Mouse (Mus musculus): ENCODE measurements around the gene Idnk. TPM values are rescaled to one million over a fixed set of nuclear protein-coding genes. Genes with fewer than 3 reads are reported as not detected.
"Not testable (repeated sequence)": the region's sequence is repeated elsewhere in the genome, so short reads cannot be mapped to it uniquely, and the experiment has no call there.

Gene Idnk
- total RNA-seq, 2 experiments from 2014 or later: 9.3 to 12.2 TPM

GRCm38 (mm10) chr13:58146603-58147002 is 10.8 kb upstream of the Idnk start:
- not testable (repeated sequence) for DNase-seq

GRCm38 (mm10) chr13:58147760-58148159 is 9.7 kb upstream of the Idnk start:
- DNase-seq: no peak

DNA sequence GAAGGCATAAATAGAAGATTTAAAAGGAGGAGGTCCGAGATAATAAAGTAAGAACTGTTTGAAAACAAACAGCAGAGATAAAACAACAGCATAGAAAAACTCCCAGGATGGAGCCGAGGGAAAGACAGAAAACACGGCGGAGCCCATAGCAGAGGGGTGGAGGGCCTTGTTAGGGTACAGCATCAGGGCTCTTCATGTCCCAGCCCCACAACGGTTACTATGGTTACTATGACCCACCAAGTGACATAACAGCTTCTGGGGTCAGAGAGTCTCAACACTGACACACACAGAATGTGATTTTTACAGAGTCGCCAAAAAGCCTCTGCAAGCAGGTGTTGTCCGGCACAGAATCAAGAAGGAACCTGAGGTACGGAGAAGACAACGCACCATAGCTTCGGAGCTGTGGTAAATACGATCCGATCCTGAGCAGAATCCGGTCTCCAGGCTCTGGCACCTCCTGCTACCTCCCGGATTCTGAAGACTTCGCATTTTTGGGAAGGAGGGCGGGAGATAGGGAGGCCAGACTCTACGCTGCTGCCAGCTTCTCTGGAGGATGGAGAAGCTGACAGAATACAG is 9.1 kb upstream of the Idnk start:
- no peak for DNase-seq

- DNase-seq: no peak
These were observed 8.4 kb upstream of the Idnk start for GRCm38 (mm10) chr13:58149033-58149558.

- DNase-seq: no peak
These were observed 7.8 kb upstream of the Idnk start for GRCm38 (mm10) chr13:58149629-58150028.

DNA sequence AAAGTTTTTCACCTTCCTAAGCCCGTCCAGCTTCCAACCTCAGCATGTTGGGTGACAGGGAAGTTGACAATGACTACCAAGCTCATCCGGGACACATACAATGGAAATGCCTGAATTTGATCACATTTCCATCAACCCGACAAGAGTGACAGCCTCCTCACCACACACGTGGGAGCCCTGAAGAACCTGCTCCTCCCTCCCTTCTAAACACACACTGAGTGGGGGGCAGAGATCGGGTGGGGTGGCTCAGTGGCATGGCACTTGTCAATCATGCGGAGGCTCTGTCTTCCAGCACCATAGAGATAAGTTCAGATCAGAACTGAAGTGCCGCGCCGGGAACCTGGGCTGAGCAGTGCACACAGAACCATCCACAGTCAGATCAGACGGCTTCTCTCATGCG is 7.0 kb upstream of the Idnk start:
- no peak for DNase-seq

GRCm38 (mm10) chr13:58156031-58156430 is 1.4 kb upstream of the Idnk start:
- DNase-seq: no peak

DNA sequence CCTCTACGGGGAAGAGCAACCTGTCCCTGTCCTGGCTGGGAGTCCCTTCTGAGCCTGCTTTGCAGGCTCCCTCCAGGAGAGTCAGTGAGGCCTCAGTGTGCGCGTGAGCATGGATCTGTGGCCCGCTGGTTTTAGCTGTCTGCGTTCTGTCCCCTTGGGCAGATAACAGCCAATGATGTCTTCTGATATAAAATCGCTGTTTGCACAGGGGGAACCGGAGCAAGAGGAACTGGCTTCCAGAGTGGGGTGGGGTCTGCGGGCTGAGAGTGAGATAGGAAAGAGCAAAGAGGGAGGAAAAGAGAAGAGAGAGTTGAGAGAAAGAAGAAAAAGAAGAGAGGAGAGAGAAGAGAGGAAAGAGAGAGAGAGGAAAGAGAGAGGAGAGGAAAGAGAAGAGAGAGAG is 413 bp upstream of the Idnk start:
- DNase-seq: no peak

- peak; percentile 67 for DNase-seq
These were observed 857 bp downstream of the Idnk start for GRCm38 (mm10) chr13:58158099-58158912.

DNA sequence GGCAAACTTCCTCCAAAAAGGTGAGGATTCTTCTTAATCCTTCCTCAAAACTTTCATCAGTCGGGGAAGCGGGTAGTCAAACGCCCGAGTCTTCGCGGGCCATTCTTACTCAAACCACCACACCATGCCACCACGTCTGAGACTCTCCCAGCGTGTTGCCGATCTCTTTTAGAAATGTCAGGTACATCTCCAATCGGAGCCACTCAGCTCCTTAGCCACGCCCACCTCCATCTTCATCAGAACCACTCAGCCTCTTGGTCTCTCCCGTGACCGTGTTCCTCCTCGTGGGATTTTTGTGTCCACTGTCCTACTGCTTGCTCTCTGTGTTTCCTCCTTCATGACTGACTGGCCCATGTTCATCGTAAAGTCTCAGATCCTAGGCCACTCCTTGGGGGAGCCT is 3.3 kb downstream of the Idnk start:
- no peak for DNase-seq

- no peak for DNase-seq
These were observed 5.9 kb downstream of the Idnk start for GRCm38 (mm10) chr13:58163343-58163742.

- no peak for DNase-seq
These were observed 10.7 kb downstream of the Idnk start for GRCm38 (mm10) chr13:58168119-58168518.

- DNase-seq: no peak
These were observed 18.7 kb downstream of the Idnk start for GRCm38 (mm10) chr13:58176105-58176504.

DNA sequence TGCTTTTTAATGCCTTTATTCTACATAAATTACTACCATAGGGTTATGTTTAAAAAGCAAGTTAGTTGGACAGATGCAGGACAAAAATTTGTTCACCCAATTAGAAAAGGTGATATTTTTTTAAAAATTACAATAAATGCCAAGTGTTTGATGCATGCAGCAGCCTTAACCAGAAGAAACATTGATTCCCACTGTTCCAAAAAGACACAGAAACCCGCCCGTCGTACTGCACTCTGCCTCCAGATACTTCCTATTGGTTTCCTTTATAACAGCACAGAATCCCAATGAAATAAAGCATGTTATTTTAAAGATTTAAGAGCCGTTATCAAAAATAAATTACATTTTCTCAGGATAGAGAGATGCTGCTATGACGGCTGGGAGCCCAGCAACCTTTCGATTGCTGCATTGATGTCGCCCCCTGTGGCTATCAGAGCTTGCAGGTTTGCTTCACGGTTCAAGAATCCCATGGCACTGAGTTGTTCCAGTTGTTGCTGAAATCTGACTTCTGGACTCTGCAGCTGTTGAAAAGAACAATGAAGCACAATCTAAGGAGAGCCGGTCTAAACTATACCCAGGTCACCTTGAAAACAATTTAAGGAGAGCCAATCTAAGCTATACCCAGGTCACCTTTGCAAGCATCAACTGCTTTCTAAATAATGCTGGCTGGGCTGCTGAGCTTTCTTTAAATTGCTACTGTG is 20.2 kb downstream of the Idnk start:
- DNase-seq: peak; percentile 98

- no peak for DNase-seq
These were observed 24.4 kb downstream of the Idnk start for GRCm38 (mm10) chr13:58181607-58182551.

GRCm38 (mm10) chr13:58184111-58184510 is 26.7 kb downstream of the Idnk start:
- no peak for DNase-seq

- DNase-seq: no peak
These were observed 28.8 kb downstream of the Idnk start for GRCm38 (mm10) chr13:58186281-58186680.

- no peak for DNase-seq
These were observed 30.3 kb downstream of the Idnk start for GRCm38 (mm10) chr13:58187751-58188150.

DNA sequence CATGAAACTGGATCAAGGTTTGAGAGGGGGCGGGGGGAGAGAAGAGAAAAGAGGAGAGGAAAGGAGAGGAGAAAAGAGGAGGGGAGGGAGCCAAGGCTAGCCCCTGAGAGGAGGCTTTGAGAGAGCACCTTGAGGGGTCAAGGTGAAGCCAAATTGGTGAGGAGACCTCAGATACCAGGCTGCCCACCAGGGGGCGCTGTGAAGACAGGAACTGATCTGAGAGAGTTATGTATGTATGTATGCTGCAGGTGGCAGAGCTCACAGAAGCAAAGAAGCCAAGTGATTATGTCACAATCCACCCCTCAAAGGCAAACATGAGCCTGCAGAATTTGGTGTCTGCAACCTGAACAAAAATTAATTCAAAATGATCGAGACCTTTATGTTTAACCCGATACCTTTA is 31.0 kb downstream of the Idnk start:
- DNase-seq: peak; percentile 59

DNA sequence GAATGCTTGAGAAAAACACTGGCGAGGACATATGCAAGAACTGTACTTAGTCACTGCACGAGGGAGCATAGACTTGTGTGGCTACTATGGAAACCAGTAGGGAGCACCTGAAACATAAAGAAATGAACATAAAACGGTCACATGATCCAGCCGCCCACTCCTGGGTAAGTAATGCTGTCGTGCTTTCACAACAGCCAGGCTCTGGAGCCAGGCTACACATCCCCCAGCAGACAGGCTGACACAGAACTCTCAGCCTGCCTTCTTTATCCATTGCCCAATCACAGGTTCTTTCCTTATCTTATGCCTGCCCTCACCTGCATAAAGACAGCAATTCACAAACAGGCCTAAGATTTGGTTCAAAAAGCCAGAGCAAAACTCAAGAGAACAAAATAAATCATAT is 32.0 kb downstream of the Idnk start:
- no peak for DNase-seq

DNA sequence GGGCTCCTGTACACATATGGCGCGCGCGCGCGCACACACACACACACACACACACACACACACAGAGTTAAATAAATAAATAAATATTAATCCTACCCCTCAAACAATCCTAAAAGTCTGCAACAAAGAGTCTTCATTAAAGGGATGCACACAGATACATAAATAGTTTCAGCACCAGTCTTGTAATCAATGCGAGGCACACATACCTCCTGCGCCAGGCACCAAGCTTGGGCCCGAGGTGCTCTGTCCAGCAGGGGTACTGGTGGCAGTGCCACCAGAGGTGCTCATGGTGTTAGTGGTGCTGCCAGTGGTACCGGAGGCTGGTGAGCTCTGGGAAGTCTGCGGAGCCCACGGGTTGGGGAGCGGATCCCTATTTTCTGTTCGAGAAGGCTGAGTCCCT is 34.1 kb downstream of the Idnk start:
- DNase-seq: no peak

- no peak for DNase-seq
These were observed 34.7 kb downstream of the Idnk start for GRCm38 (mm10) chr13:58192146-58192545.

Data from gastrocnemius, postnatal 25 days (tissue).